Mouse (Mus musculus): ENCODE data around the gene Abr.

- TF ChIP-seq POLR2A (IDR thresholded peaks at IDR 0.05; ENCODE audit: borderline replicate concordance, insufficient read depth, low read length) (no peak), CTCF (IDR thresholded peaks at IDR 0.05; ENCODE audit: borderline replicate concordance, insufficient read depth, low read depth, low read length) (no peak)
Measured at GRCm38 (mm10) chr11:76388711-76389110, 233.4 kb downstream of the Abr start.

All from cerebellum, adult 2 months (tissue).